Mouse (Mus musculus): ENCODE results near the gene Fam72a.

DNA sequence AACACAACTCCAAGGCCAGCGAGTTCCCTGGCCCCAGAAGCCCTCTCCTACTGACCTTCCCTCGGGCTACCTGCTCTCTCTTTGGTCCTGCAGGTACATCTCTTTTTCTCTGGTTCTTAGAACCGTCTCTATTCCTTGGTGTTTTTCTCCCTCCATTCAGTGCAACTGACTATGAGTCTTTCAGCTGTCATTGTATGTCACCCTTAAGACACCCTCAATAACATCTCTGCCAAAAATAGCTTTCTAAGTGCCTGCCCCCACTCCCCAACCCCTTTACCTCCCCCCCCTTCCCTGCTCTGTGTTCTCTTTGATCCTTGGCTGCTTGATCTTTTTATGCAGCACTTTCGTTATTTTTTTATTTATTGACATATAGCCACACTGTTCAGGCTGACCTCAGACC lies 52.7 kb downstream of the Fam72a start:
- TF ChIP-seq CTCF (IDR thresholded peaks at IDR 0.05; ENCODE audit: borderline replicate concordance, control insufficient read depth, extremely low read depth, insufficient read depth, low read length, poor library complexity) (no peak), POLR2A (IDR thresholded peaks at IDR 0.05; ENCODE audit: control insufficient read depth, extremely low read depth, insufficient read depth, low read length, poor library complexity) (no peak)
